Mouse (Mus musculus): ENCODE data around the gene Ccdc149.

DNA sequence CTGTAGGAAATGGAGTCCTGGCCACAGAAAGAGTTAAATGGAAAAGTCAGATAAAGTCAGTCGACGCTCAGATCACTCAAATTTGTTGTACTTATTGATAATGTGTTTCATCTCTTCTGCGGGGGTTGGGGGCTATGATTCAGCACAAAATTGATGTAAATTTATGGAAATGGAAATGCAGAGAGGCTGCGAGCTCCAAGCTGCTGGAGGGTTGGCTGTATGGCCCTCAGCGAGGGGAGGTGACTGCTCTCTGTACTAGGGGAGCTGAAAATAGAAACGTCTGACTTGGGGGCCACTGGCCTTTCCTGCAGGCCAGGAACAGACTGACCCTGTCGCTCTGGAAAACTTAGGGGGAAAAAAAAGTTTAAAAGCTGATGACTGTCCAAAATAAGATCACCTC, 5.5 kb upstream of the Ccdc149 start:
- no peak for TF ChIP-seq CTCF (IDR thresholded peaks at IDR 0.05; ENCODE audit: borderline replicate concordance, extremely low read depth, insufficient read depth, insufficient read length)
- no peak for TF ChIP-seq POLR2A (IDR thresholded peaks at IDR 0.05; ENCODE audit: borderline replicate concordance, extremely low read depth, insufficient read depth, insufficient read length, poor library complexity, severe bottlenecking)
